Mouse (Mus musculus) embryonic fibroblast, embryonic 13.5 days (primary cell): Measurements from ENCODE around the gene Shisa9.

Source experiments
- CTCF ChIP-seq: IDR thresholded peaks from 2 replicates; pipeline ENCODE4 v1.5.1; 2011; ENCODE audit warnings: mild to moderate bottlenecking, control low read depth, low read length, moderate library complexity, borderline replicate concordance; ENCODE audit not compliant: insufficient read depth
- POLR2A ChIP-seq: IDR thresholded peaks from 2 replicates; pipeline ENCODE4 v1.6.1; 2011; ENCODE audit warnings: low read depth, mild to moderate bottlenecking, control low read depth, low read length, moderate library complexity

DNA sequence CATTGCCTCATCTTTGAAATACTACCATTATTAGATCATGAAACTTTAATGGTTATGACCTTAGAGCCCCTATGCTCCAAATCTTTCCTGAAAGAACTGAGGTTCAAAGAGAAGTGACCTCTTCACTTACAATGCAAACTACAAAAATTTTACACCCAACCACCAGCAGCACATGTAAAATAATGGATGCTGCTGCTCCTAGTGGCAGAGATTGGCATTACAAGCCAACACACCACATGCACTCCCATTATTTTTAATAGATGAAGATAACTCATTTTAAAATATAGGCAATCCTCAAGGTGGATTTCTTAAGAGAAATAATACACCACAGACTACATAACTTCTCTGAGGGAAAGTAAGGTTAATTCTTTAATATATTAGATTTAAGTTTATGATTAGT lies 43.4 kb upstream of the Shisa9 start:
- TF ChIP-seq CTCF = no peak
- TF ChIP-seq POLR2A = no peak
